Mouse (Mus musculus) liver, adult 2 months (tissue): ENCODE results near the gene Zfp11. TPM values are rescaled to one million over a fixed set of nuclear protein-coding genes. Genes with fewer than 3 reads are reported as not detected.
A peak's percentile ranks its signal among the peaks of the same experiment; 100 is the strongest.
"Not testable (repeated sequence)": the region's sequence is repeated elsewhere in the genome, so short reads cannot be mapped to it uniquely, and the experiment has no call there.

Source experiments
- DNase-seq: peaks from one replicate; pipeline ENCODE4 v3.0.0-alpha.2; 2011; ENCODE audit warnings: low read depth, low spot score; ENCODE audit errors: extremely low read depth
- H3K27ac ChIP-seq: fragments of 200-500 bp; replicated peaks from 2 replicates; pipeline ENCODE4 v1.5.1; 2012; ENCODE audit warnings: low read depth, mild to moderate bottlenecking, control low read depth, inconsistent platforms, low read length; ENCODE audit not compliant: insufficient read depth
- H3K27me3 ChIP-seq: fragments of 200-500 bp; 2 replicates; pipeline ENCODE4 v1.6.1; 2012; ENCODE audit warnings: mild to moderate bottlenecking, moderate library complexity, low read length, inconsistent platforms; ENCODE audit not compliant: control insufficient read depth, insufficient read depth
- H3K36me3 ChIP-seq: fragments of 200-500 bp; 2 replicates; pipeline ENCODE4 v1.6.1; 2012; ENCODE audit warnings: low read length, inconsistent platforms; ENCODE audit not compliant: control insufficient read depth, insufficient read depth
- H3K4me1 ChIP-seq: fragments of 200-500 bp; 2 replicates; pipeline ENCODE4 v1.6.1; 2011; ENCODE audit warnings: low read length; ENCODE audit not compliant: control insufficient read depth, insufficient read depth
- H3K4me3 ChIP-seq: fragments of 200-500 bp; 2 replicates; pipeline ENCODE4 v1.5.1; 2011; ENCODE audit warnings: low read depth, mild to moderate bottlenecking, control low read depth, low read length, moderate library complexity; ENCODE audit not compliant: insufficient read depth
- H3K79me2 ChIP-seq: fragments of 200-500 bp; 2 replicates; pipeline ENCODE4 v1.6.1; 2012; ENCODE audit warnings: inconsistent platforms, mild to moderate bottlenecking, low read length, moderate library complexity; ENCODE audit not compliant: control insufficient read depth, insufficient read depth
- H3K9ac ChIP-seq: fragments of 200-500 bp; 2 replicates; pipeline ENCODE4 v1.6.1; 2012; ENCODE audit warnings: low read depth, mild to moderate bottlenecking, control low read depth, inconsistent platforms, low read length
- CTCF ChIP-seq: fragments of 200-500 bp; IDR thresholded peaks from 2 replicates; pipeline ENCODE4 v1.5.1; 2011; ENCODE audit warnings: low read depth, low read length, control low read depth
- POLR2A ChIP-seq: fragments of 200-500 bp; IDR thresholded peaks from 2 replicates; pipeline ENCODE4 v1.6.1; 2011; ENCODE audit warnings: low read length, control low read depth; ENCODE audit not compliant: insufficient read depth; ENCODE audit errors: extremely low read depth
- WGBS: fragments of 180-500 bp; shearing (Covaris S2); methylation state at CpG from one replicate; pipeline ENCODE4 v1.1.7; 2018; 5-methylcytosine and 5-hydroxymethylcytosine counted together
- polyA plus RNA-seq: library from polyadenylated mRNA; depleted of rRNA; stranded (reverse); fragments of >200 nt; gene quantifications from 2 replicates; pipeline ENCODE4 v1.2.3, GENCODE M21; 2012; rRNA removed
- total RNA-seq: library from RNA; depleted of rRNA; stranded (reverse); fragments of >200 nt; gene quantifications from 2 replicates; pipeline ENCODE4 v1.2.3, GENCODE M21; 2014; rRNA removed

The Zfp11 gene
- total and polyA plus RNA-seq, 2 experiments, result 0.61 to 0.74 TPM

DNA sequence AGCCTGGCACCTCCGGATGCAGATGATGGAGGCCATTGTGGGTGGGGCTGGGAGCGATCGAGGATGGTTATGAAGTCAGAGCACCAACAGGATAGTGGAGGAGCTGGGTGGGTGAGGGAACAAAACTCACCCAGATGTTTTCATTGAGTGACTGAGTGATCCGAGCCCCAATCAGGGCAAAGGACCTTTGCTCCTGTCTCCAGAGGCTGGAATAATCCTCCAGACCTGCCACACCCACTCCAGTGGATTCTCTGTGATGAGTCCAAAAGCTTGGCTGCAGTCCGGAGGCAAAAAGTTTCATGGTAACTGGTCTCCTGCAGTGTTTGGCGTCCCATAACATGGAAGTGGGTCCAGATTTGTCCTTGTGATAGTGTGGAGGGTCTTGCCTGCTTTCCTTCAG, 43.8 kb downstream of the Zfp11 start:
- no peak overlapping the region for H3K27ac ChIP-seq
- 84% methylated on average over 6 of the region's 6 CpGs for WGBS
- H3K79me2 ChIP-seq, result no peaks in the 10 kb centered on the region
- TF ChIP-seq POLR2A, result no peak
- TF ChIP-seq CTCF, result no peak
- H3K4me1 ChIP-seq, result 0 out of 2 replicates have a peak, but pooled peaks cover 2% of the 10 kb centered on the region
- no peaks in the 10 kb centered on the region for H3K27me3 ChIP-seq
- no peaks in the 10 kb centered on the region for H3K36me3 ChIP-seq
- no peak for DNase-seq
- H3K9ac ChIP-seq, result no peak overlapping the region
- H3K4me3 ChIP-seq, result no peak overlapping the region

DNA sequence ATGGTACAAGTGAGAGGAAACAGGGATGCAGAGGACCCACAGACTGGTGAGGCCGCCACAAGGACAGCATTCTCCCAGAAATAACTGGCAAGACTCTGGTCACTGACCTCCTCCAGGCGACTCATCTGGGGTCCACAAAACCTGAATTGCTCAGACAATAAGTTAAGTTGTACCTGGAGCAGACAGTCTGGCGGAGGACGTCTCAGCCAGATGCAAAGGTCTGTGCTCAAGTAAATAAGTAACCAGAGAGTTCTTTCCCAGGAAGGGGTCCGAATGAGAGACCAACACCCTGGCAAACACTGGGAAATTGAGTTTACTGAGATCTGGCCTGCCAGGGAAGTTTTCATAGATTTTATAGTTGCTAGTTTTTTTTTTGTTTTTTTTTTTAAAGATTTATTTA, 48.5 kb downstream of the Zfp11 start:
- WGBS, result 42% methylated on average over 5 of the region's 5 CpGs
- Histone ChIP-seq H3K4me3 (no peak overlapping the region), H3K36me3 (no peaks in the 10 kb centered on the region), H3K27me3 (no peaks in the 10 kb centered on the region), H3K4me1 (0 out of 2 replicates have a peak, but pooled peaks cover 2% of the 10 kb centered on the region), H3K27ac (no peak overlapping the region), H3K79me2 (no peaks in the 10 kb centered on the region), H3K9ac (no peak overlapping the region)
- no peak for TF ChIP-seq CTCF
- no peak for TF ChIP-seq POLR2A
- DNase-seq, result peak; percentile 5

DNA sequence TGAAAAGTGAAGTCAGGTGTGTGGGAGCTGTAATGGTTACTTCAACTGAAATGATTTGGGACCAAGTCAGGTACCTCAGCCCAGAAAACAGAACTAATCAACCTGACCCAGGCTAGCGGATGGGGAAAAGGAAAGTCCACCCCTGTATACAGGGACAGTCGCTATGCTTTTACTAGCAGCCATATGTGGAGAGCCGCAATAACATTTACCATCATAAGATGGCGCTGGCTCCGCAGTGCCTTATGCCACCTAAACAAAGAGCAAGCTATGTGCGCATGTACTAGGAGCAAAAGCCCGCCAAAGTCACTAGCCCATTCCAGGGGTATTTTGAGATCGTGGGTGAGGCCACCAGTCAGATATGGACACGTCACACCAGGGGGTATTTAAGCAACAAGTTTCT, 49.3 kb downstream of the Zfp11 start:
- not testable (repeated sequence) for DNase-seq, H3K9ac ChIP-seq, H3K36me3 ChIP-seq, H3K79me2 ChIP-seq, H3K27me3 ChIP-seq, H3K4me1 ChIP-seq, H3K4me3 ChIP-seq, H3K27ac ChIP-seq
- 45% methylated on average over 9 of the region's 9 CpGs for WGBS

DNA sequence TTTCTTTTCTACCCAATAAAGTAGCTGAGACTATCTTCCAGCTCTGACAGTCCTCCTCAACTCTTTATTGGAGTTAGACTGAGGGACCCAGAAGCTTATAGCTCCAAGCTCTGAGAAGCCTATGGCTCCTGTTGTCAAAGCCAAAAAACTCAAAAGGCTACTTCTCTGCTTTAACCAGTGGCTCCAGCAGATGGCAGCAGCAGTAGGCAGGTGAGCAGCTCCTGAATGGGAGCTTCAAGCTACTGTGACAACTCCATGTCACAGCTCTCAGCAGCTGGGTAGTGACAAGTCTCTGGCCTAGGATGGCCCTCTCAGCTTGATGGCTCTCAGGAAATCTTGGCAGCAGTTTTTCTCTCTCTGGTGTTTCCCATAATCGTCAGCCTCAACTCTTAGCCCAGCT, 58.8 kb downstream of the Zfp11 start:
- H3K27me3 ChIP-seq, result no peaks in the 10 kb centered on the region
- H3K4me1 ChIP-seq, result no peaks in the 10 kb centered on the region
- 8% methylated on average over 1 of the region's 1 CpGs for WGBS
- H3K36me3 ChIP-seq, result no peaks in the 10 kb centered on the region
- H3K4me3 ChIP-seq, result no peak overlapping the region
- H3K9ac ChIP-seq, result no peak overlapping the region
- H3K79me2 ChIP-seq, result no peaks in the 10 kb centered on the region
- peak; percentile 58 for DNase-seq
- TF ChIP-seq POLR2A, result no peak
- TF ChIP-seq CTCF, result peak; percentile 85
- no peak overlapping the region for H3K27ac ChIP-seq

DNA sequence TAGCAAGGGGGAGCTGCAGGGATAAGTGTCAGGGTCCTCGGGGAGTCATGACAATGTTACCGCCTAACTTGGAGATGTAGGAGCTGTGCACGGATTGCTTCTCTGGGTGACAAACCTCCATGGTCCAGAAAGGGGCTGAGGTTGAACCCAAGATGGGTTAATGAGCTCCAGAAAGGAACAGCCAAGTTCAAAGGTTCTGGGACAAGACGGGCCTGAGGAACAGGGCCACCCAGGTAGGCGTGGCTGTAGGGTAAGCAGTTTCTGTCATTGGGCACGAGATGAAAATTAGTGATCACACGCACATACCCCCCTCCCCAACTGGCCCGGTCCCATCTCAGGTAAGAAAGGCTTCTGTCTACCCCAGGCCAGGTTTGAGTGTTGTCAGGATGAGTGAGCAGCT, 62.4 kb downstream of the Zfp11 start:
- WGBS, result 77% methylated on average over 8 of the region's 8 CpGs
- Histone ChIP-seq H3K9ac (no peak overlapping the region), H3K4me1 (no peaks in the 10 kb centered on the region), H3K27ac (no peak overlapping the region), H3K4me3 (no peak overlapping the region), H3K27me3 (no peaks in the 10 kb centered on the region), H3K36me3 (no peaks in the 10 kb centered on the region), H3K79me2 (no peaks in the 10 kb centered on the region)
- no peak for DNase-seq
- TF ChIP-seq CTCF, result no peak

Other genes starting within 250 kb of the Zfp11 start
- 18.9 and 19.3 TPM in 2 replicates for gene Sfswap, start 168.9 kb downstream of the Zfp11 start, total RNA-seq
- 21.3 and 32.9 TPM in 2 replicates for gene Sfswap, start 168.9 kb downstream of the Zfp11 start, polyA plus RNA-seq
- 0.09 and 0.20 TPM in 2 replicates for gene Mmp17, start 85.9 kb downstream of the Zfp11 start, total RNA-seq
- 0.26 and 0.31 TPM in 2 replicates for gene Mmp17, start 85.9 kb downstream of the Zfp11 start, polyA plus RNA-seq
- not detected in 2 replicates for gene Sept14, start 38.4 kb upstream of the Zfp11 start, total RNA-seq
- gene Sept14, start 38.4 kb upstream of the Zfp11 start, polyA plus RNA-seq, result not detected in 2 replicates
- gene Mrps17, start 45.4 kb upstream of the Zfp11 start, total RNA-seq, result 55.5 and 60.8 TPM in 2 replicates
- 78.0 and 94.6 TPM in 2 replicates for gene Mrps17, start 45.4 kb upstream of the Zfp11 start, polyA plus RNA-seq
- gene Nipsnap2, start 55.0 kb upstream of the Zfp11 start, total RNA-seq, result 15.0 and 15.2 TPM in 2 replicates
- gene Nipsnap2, start 55.0 kb upstream of the Zfp11 start, polyA plus RNA-seq, result 10.8 and 15.0 TPM in 2 replicates
- gene Psph, start 117.3 kb upstream of the Zfp11 start, total RNA-seq, result 4.1 and 9.8 TPM in 2 replicates
- 8.3 and 11.0 TPM in 2 replicates for gene Psph, start 117.3 kb upstream of the Zfp11 start, polyA plus RNA-seq
- 5.8 and 6.0 TPM in 2 replicates for gene Sumf2, start 176.9 kb upstream of the Zfp11 start, total RNA-seq
- gene Sumf2, start 176.9 kb upstream of the Zfp11 start, polyA plus RNA-seq, result 8.9 and 10.2 TPM in 2 replicates
- 1,393 and 1,612 TPM in 2 replicates for gene Chchd2, start 217.4 kb upstream of the Zfp11 start, total RNA-seq
- 1,062 and 1,287 TPM in 2 replicates for gene Chchd2, start 217.4 kb upstream of the Zfp11 start, polyA plus RNA-seq
- gene Zbed5, start 225.6 kb upstream of the Zfp11 start, total RNA-seq, result 5.1 and 5.8 TPM in 2 replicates
- 0.62 TPM in 2 replicates for gene Zbed5, start 225.6 kb upstream of the Zfp11 start, polyA plus RNA-seq
- gene Phkg1, start 228.4 kb upstream of the Zfp11 start, total RNA-seq, result 0.13 and 0.28 TPM in 2 replicates
- 0.07 and 0.15 TPM in 2 replicates for gene Phkg1, start 228.4 kb upstream of the Zfp11 start, polyA plus RNA-seq
- 0.54 and 2.2 TPM in 2 replicates for gene Nupr1l, start 238.4 kb upstream of the Zfp11 start, total RNA-seq
- gene Nupr1l, start 238.4 kb upstream of the Zfp11 start, polyA plus RNA-seq, result 1.2 and 2.2 TPM in 2 replicates